Mouse (Mus musculus) stomach, postnatal 0 days (tissue): ENCODE measurements around the gene Ano10. TPM values are rescaled to one million over a fixed set of nuclear protein-coding genes. Genes with fewer than 3 reads are reported as not detected.
A peak's percentile ranks its signal among the peaks of the same experiment; 100 is the strongest.

Experiments used
- ATAC-seq: fragments of 200-750 bp; cut with Nextera tagmentation; 2 replicates; pipeline ENCODE4 v1.8.0; 2017; ENCODE audit not compliant: low FRiP score, low TSS enrichment
- DNase-seq: peaks from one replicate; pipeline ENCODE4 v3.0.0-alpha.2; 2016; ENCODE audit warnings: low spot score
- H3K27ac ChIP-seq: fragments of 300-500 bp; sonication (generic); replicated peaks from 2 replicates; pipeline ENCODE4 v1.5.1; 2014; ENCODE audit warnings: mild to moderate bottlenecking, control low read depth
- H3K27me3 ChIP-seq: fragments of 300-500 bp; sonication (generic); 2 replicates; pipeline ENCODE4 v1.6.1; 2014; ENCODE audit warnings: low read length; ENCODE audit not compliant: control insufficient read depth, insufficient read depth
- H3K36me3 ChIP-seq: fragments of 300-500 bp; sonication (generic); 2 replicates; pipeline ENCODE4 v1.6.1; 2014; ENCODE audit warnings: low read length, mixed read lengths; ENCODE audit not compliant: control insufficient read depth, insufficient read depth
- H3K4me1 ChIP-seq: fragments of 300-500 bp; sonication (generic); replicated peaks from 2 replicates; pipeline ENCODE4 v1.6.1; 2014; ENCODE audit warnings: antibody characterized with exemption; ENCODE audit not compliant: control insufficient read depth, insufficient read depth
- H3K4me2 ChIP-seq: fragments of 300-500 bp; sonication (generic); replicated peaks from 2 replicates; pipeline ENCODE4 v1.6.1; 2014; ENCODE audit warnings: low read depth, mild to moderate bottlenecking, control low read depth, moderate library complexity
- H3K4me3 ChIP-seq: fragments of 300-500 bp; sonication (generic); 2 replicates; pipeline ENCODE4 v1.5.1; 2014; ENCODE audit warnings: low read depth, low read length, control low read depth
- H3K9ac ChIP-seq: fragments of 300-500 bp; sonication (generic); 2 replicates; pipeline ENCODE4 v1.6.1; 2014; ENCODE audit warnings: mild to moderate bottlenecking, low read length, control low read depth, mixed read lengths
- H3K9me3 ChIP-seq: fragments of 300-500 bp; sonication (generic); 2 replicates; pipeline ENCODE4 v1.6.1; 2016; ENCODE audit warnings: low read length; ENCODE audit not compliant: control insufficient read depth
- CTCF ChIP-seq: IDR thresholded peaks from 2 replicates; pipeline ENCODE4 v1.5.1; 2016; ENCODE audit warnings: antibody characterized with exemption, low read depth, mild to moderate bottlenecking, moderate library complexity
- EP300 ChIP-seq: optimal IDR thresholded peaks from 2 replicates; pipeline ENCODE3; 2016; ENCODE audit warnings: antibody characterized with exemption
- WGBS: fragments of 180-500 bp; shearing (Covaris S2); extraction: QIAGEN DNeasy Blood & Tissue Kit; methylation state at CpG from one replicate; pipeline ENCODE4 v1.1.7; 2014; 5-methylcytosine and 5-hydroxymethylcytosine counted together
- polyA plus RNA-seq: library from polyadenylated mRNA; unstranded; fragments of >200 nt; fragmentation: Nextera tagmentation; extraction: Ambion mirVana; gene quantifications from 2 replicates; pipeline ENCODE4 v1.2.1, GENCODE M21; 2015

Gene Ano10
- polyA plus RNA-seq, 1 experiment from 2014 or later: 30.8 TPM

DNA sequence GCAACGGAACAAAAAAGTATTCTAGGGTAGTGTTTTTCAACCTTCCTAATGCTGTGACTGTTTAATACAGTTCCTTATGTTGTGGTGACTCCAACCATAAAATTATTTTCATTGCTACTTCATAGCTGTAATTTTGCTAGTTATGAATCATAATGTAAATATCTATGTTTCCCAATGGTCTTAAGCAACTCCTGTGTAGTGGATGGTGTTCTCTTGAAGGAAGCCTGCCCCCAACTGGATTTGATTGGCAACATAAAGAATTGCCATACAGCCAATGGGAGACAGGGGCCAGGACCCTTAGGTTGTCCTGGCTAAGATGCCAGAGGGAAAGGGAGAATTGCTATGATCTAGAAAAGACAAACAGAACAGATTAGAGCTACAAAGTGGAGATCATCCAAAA, 31.8 kb upstream of the Ano10 start:
- Histone ChIP-seq H3K27ac (no peak overlapping the region), H3K4me3 (no peak overlapping the region), H3K27me3 (no peaks in the 10 kb centered on the region), H3K9me3 (no peaks in the 10 kb centered on the region), H3K9ac (no peak overlapping the region), H3K4me2 (no peak overlapping the region), H3K4me1 (no peaks in the 10 kb centered on the region), H3K36me3 (no peaks in the 10 kb centered on the region)
- 88% methylated on average over 1 of the region's 1 CpGs for WGBS
- no peak for DNase-seq
- TF ChIP-seq CTCF: peak; percentile 25; the same call in 1 of the 2 replicates
- TF ChIP-seq EP300: no peak
- ATAC-seq: no peak

DNA sequence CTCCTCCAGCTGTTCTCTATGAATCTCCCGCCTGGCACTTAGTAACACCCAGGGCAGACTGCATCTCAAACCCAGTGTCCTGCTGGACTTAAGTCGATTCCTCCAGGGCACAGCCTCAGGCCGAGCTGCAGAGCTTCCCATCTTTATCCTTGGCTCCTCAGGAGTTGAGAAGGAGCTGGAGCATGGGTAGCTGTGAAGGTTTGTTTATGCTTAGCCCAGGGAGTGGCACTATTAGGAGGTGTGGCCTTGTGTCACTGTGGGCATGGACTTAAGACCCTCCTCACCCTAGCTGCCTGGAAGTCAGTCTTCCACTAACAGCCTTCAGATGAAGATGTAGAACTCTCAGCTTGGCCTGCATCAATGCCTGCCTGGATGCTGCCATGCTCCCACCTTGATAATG, 28.1 kb upstream of the Ano10 start:
- H3K9me3 ChIP-seq: no peaks in the 10 kb centered on the region
- H3K27ac ChIP-seq: no peak overlapping the region
- ATAC-seq (no peak), DNase-seq (no peak)
- WGBS: 65% methylated on average over 3 of the region's 3 CpGs
- no peak for TF ChIP-seq CTCF
- no peak for TF ChIP-seq EP300
- no peaks in the 10 kb centered on the region for H3K27me3 ChIP-seq
- H3K9ac ChIP-seq: no peak overlapping the region
- no peaks in the 10 kb centered on the region for H3K36me3 ChIP-seq
- no peak overlapping the region for H3K4me3 ChIP-seq
- no peak overlapping the region for H3K4me2 ChIP-seq
- H3K4me1 ChIP-seq: no peaks in the 10 kb centered on the region

DNA sequence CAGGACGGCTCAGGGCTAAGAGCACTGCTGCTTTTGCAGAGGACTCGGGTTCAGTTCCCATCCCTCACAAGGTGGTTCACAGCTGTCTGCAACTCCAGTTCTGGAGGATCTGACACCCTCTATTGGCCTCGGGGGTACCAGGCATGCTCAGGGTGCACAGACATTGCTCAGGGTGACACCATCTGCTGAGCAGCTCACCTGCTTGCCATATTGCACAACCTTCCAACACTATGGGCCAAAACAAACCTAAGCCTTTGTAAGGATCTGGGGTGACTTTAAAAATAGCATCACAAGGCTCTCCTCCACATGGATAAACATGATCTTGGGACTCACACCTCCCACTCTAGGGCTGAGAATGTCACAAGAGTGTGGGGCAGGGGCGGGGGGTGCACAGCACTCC, 26.4 kb upstream of the Ano10 start:
- TF ChIP-seq EP300: no peak
- no peak for TF ChIP-seq CTCF
- no peak overlapping the region for H3K4me2 ChIP-seq
- ATAC-seq (no peak), DNase-seq (no peak)
- 93% methylated on average over 4 of the region's 4 CpGs for WGBS
- no peak overlapping the region for H3K27ac ChIP-seq
- H3K4me1 ChIP-seq: no peaks in the 10 kb centered on the region
- no peaks in the 10 kb centered on the region for H3K36me3 ChIP-seq
- no peaks in the 10 kb centered on the region for H3K9me3 ChIP-seq
- H3K4me3 ChIP-seq: no peak overlapping the region
- no peaks in the 10 kb centered on the region for H3K27me3 ChIP-seq
- no peak overlapping the region for H3K9ac ChIP-seq

DNA sequence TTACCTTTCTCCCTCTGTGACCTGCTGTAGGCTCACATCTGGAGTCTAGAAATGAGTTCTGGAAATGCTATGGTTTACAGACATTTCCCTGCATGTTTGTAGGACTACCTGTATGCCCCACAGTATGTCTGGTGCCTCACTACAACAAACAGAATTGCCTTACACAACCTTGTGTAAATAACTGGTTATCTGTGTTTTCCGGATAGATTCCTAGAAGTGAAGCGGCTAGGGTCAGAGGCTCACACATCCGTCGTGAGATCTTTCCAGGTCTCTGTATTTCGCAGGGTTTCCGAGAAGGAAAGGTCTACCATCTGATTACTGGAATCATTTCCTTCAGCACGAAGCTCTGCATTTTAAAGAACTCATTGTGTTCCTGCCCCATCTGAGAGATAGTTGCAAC, 22.3 kb upstream of the Ano10 start:
- no peak for DNase-seq
- Histone ChIP-seq H3K27me3 (no peaks in the 10 kb centered on the region), H3K36me3 (no peaks in the 10 kb centered on the region), H3K4me3 (no peak overlapping the region), H3K4me1 (no peaks in the 10 kb centered on the region), H3K4me2 (no peak overlapping the region), H3K9ac (no peak overlapping the region), H3K27ac (no peak overlapping the region), H3K9me3 (no peaks in the 10 kb centered on the region)
- TF ChIP-seq CTCF (no peak), EP300 (no peak)
- 69% methylated on average over 7 of the region's 7 CpGs for WGBS
- no peak for ATAC-seq

DNA sequence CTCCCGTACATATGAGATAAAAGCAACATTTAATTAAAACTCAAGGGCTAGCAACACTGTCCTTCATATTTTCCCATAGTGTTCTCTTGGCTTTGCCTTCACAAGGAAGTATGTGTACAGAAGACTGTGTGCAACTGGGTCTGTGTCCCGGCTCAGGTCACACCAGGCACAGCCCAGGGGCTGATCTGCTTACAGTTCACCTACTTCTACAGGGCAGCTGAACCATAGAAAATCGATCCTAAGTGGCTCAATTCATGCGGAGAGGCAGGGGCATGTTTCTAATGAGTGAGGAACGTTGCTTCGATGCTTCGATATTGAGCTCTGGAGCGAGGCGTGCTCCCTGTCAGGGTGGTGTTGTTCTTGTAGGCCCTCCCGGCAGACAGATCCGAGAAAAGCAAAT, 21.3 kb upstream of the Ano10 start:
- Histone ChIP-seq H3K9ac (no peak overlapping the region), H3K9me3 (no peaks in the 10 kb centered on the region), H3K4me2 (no peak overlapping the region), H3K27me3 (no peaks in the 10 kb centered on the region), H3K27ac (no peak overlapping the region), H3K4me1 (no peaks in the 10 kb centered on the region), H3K4me3 (no peak overlapping the region), H3K36me3 (no peaks in the 10 kb centered on the region)
- 66% methylated on average over 11 of the region's 11 CpGs for WGBS
- DNase-seq (no peak), ATAC-seq (no peak)
- no peak for TF ChIP-seq EP300
- no peak for TF ChIP-seq CTCF

DNA sequence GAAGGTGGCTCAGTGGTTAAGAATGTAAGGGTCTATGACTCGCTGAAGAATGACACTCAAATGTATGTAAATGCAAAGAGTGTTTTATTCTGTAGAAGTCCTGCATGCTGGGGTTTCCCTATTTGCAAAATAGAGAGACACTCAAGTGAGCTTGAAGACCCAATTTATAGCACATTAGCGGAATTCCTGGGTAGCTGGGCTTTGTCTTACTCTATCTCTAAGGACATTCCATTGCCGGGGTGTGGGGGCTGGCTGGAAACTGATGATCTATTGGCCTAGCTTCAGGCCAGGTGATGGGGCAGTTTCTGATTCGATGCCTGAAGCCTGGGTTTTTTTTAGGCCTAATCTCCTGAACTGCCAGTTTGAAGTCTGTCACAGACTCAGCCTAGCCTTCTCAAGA, 20.7 kb upstream of the Ano10 start:
- no peak overlapping the region for H3K4me2 ChIP-seq
- ATAC-seq (no peak), DNase-seq (no peak)
- WGBS: 53% methylated on average over 4 of the region's 4 CpGs
- H3K4me3 ChIP-seq: no peak overlapping the region
- H3K36me3 ChIP-seq: no peaks in the 10 kb centered on the region
- H3K4me1 ChIP-seq: no peaks in the 10 kb centered on the region
- no peaks in the 10 kb centered on the region for H3K27me3 ChIP-seq
- no peak overlapping the region for H3K9ac ChIP-seq
- TF ChIP-seq CTCF (no peak), EP300 (no peak)
- H3K27ac ChIP-seq: no peak overlapping the region
- no peaks in the 10 kb centered on the region for H3K9me3 ChIP-seq
